Mouse (Mus musculus) spleen, adult 2 months (tissue): Measurements from ENCODE around the gene Prkca.

Source experiments
- CTCF ChIP-seq: fragments of 200-500 bp; IDR thresholded peaks from 2 replicates; pipeline ENCODE4 v1.5.1; 2011; ENCODE audit warnings: mild to moderate bottlenecking, inconsistent platforms; ENCODE audit not compliant: insufficient read depth, insufficient read length, insufficient replicate concordance; ENCODE audit errors: extremely low read depth
- POLR2A ChIP-seq: fragments of 200-500 bp; IDR thresholded peaks from 2 replicates; pipeline ENCODE4 v1.6.1; 2011; ENCODE audit warnings: low read depth, low read length, inconsistent platforms

DNA sequence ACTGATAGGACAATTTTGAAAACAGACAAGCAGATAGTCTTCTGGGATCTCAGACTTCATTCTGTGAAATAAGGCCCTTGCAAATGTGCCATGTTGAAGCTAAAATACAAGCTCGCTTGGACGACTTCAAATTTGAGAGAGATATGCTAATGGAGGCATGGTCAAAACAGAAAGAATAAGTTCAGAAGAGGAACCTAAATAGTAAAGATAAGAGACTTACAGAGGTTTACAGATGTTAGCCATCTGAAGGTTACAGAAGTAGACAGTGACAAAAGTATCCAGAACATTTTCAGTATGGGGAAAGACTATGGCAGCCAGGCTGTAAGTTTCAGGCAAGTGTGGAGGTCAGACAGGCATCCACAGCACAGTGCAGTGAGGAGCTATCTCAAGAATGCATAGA, 21.6 kb downstream of the Prkca start:
- no peak for TF ChIP-seq CTCF
- no peak for TF ChIP-seq POLR2A
